Mouse (Mus musculus) stomach, postnatal 0 days (tissue): ENCODE data around the gene Hmmr. TPM values are rescaled to one million over a fixed set of nuclear protein-coding genes. Genes with fewer than 3 reads are reported as not detected.

Experiments
- ATAC-seq: fragments of 200-750 bp; cut with Nextera tagmentation; 2 replicates; pipeline ENCODE4 v1.8.0; 2017; ENCODE audit not compliant: low FRiP score, low TSS enrichment
- DNase-seq: peaks from one replicate; pipeline ENCODE4 v3.0.0-alpha.2; 2016; ENCODE audit warnings: low spot score
- H3K27ac ChIP-seq: fragments of 300-500 bp; sonication (generic); replicated peaks from 2 replicates; pipeline ENCODE4 v1.5.1; 2014; ENCODE audit warnings: mild to moderate bottlenecking, control low read depth
- H3K27me3 ChIP-seq: fragments of 300-500 bp; sonication (generic); 2 replicates; pipeline ENCODE4 v1.6.1; 2014; ENCODE audit warnings: low read length; ENCODE audit not compliant: control insufficient read depth, insufficient read depth
- H3K36me3 ChIP-seq: fragments of 300-500 bp; sonication (generic); 2 replicates; pipeline ENCODE4 v1.6.1; 2014; ENCODE audit warnings: low read length, mixed read lengths; ENCODE audit not compliant: control insufficient read depth, insufficient read depth
- H3K4me1 ChIP-seq: fragments of 300-500 bp; sonication (generic); replicated peaks from 2 replicates; pipeline ENCODE4 v1.6.1; 2014; ENCODE audit warnings: antibody characterized with exemption; ENCODE audit not compliant: control insufficient read depth, insufficient read depth
- H3K4me2 ChIP-seq: fragments of 300-500 bp; sonication (generic); replicated peaks from 2 replicates; pipeline ENCODE4 v1.6.1; 2014; ENCODE audit warnings: low read depth, mild to moderate bottlenecking, control low read depth, moderate library complexity
- H3K4me3 ChIP-seq: fragments of 300-500 bp; sonication (generic); 2 replicates; pipeline ENCODE4 v1.5.1; 2014; ENCODE audit warnings: low read depth, low read length, control low read depth
- H3K9ac ChIP-seq: fragments of 300-500 bp; sonication (generic); 2 replicates; pipeline ENCODE4 v1.6.1; 2014; ENCODE audit warnings: mild to moderate bottlenecking, low read length, control low read depth, mixed read lengths
- H3K9me3 ChIP-seq: fragments of 300-500 bp; sonication (generic); 2 replicates; pipeline ENCODE4 v1.6.1; 2016; ENCODE audit warnings: low read length; ENCODE audit not compliant: control insufficient read depth
- CTCF ChIP-seq: IDR thresholded peaks from 2 replicates; pipeline ENCODE4 v1.5.1; 2016; ENCODE audit warnings: antibody characterized with exemption, low read depth, mild to moderate bottlenecking, moderate library complexity
- EP300 ChIP-seq: optimal IDR thresholded peaks from 2 replicates; pipeline ENCODE3; 2016; ENCODE audit warnings: antibody characterized with exemption
- WGBS: fragments of 180-500 bp; shearing (Covaris S2); extraction: QIAGEN DNeasy Blood & Tissue Kit; methylation state at CpG from one replicate; pipeline ENCODE4 v1.1.7; 2014; 5-methylcytosine and 5-hydroxymethylcytosine counted together
- polyA plus RNA-seq: library from polyadenylated mRNA; unstranded; fragments of >200 nt; fragmentation: Nextera tagmentation; extraction: Ambion mirVana; gene quantifications from 2 replicates; pipeline ENCODE4 v1.2.1, GENCODE M21; 2015

Hmmr gene
- polyA plus RNA-seq, 1 experiment from 2014 or later, result 11.5 TPM

DNA sequence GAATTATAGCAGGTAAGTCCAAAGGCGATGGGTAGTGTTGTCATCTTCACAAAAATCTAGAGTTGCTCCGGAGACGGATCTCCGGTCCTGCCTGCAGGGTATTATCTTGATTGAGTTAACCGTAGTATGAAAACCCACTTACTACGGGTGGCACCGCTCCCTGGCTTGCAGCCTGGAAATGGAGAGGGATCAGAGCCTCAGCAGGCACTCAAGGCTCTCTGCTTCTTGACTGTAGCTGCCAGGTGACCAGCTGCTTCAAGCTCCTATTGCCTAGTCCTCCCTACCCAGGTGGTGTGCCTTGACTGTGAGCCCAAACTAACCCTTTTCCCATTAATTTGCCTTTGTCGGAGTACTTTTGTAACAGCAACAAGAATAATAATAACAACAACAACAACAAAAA is 26.7 kb upstream of the Hmmr start:
- no peak for TF ChIP-seq CTCF
- no peak for TF ChIP-seq EP300
- Histone ChIP-seq H3K9me3 (no peaks in the 10 kb centered on the region), H3K27ac (no peak overlapping the region), H3K36me3 (no peaks in the 10 kb centered on the region), H3K4me1 (no peaks in the 10 kb centered on the region), H3K27me3 (no peaks in the 10 kb centered on the region), H3K4me2 (no peak overlapping the region), H3K9ac (no peak overlapping the region), H3K4me3 (no peak overlapping the region)
- WGBS, result 78% methylated on average over 8 of the region's 8 CpGs
- ATAC-seq (no peak), DNase-seq (no peak)

DNA sequence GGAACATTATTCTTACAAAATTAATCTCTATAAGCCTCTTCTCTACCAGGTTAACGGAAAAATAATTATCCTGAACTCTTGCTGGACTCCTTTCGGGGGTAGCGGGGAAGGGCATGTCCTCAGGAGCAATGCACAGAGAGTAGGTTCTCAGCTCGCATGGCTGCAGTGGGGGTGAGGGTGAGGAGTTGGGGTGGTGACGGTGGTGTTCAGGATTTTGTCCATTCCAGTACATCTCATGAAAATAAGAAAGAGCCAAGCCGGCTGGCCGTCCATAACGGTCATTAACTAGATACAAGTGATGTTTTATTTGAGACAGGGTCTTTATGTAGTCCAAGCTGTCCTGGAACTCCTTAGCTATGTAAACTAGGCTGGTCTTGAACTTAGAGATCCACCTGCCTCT is 22.7 kb upstream of the Hmmr start:
- Histone ChIP-seq H3K27ac (no peak overlapping the region), H3K9ac (no peak overlapping the region), H3K9me3 (no peaks in the 10 kb centered on the region), H3K27me3 (no peaks in the 10 kb centered on the region), H3K36me3 (no peaks in the 10 kb centered on the region), H3K4me1 (no peaks in the 10 kb centered on the region), H3K4me2 (no peak overlapping the region), H3K4me3 (no peak overlapping the region)
- 85% methylated on average over 8 of the region's 8 CpGs for WGBS
- ATAC-seq, result no peak
- DNase-seq, result no peak
- TF ChIP-seq CTCF (no peak), EP300 (no peak)

DNA sequence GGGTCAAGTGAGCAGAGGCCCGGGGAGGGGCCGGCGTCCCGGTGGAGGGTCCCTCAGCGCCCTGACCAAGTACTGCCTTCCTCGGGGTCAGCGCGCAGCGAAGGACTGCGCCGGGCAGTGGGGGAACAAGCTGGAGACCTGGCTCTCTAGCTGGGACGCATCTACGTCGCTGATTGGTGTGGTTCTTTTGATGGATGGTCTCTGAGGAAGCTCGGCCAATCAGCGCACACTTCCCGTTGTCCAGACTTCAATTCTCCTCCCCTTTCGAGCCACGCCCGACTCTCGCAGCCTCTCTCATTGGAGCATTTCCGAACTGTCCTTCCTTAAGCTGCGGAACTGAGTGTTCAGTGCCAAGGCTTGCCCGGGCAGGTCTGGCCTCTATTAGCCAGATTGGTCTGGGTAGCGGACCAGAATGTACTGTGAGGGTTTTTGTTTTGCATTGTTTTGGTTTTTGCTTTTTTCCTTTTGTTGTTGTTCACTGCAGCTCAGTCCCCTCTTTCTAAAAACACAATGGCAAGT is 21.9 kb upstream of the Hmmr start, which contains the start of gene Ccng1:
TSS of gene Ccng1 (minus strand) at position 203 of the 519 bp plus-strand sequence.
- ATAC-seq (peak; percentile 100), DNase-seq (peak; percentile 94)
- Histone ChIP-seq H3K27ac (peak within 1 kb of the TSS; percentile 89), H3K4me3 (peak within 1 kb of the TSS; percentile 85), H3K4me2 (peak within 1 kb of the TSS; percentile 85), H3K9me3 (no peaks in the 10 kb centered on the region), H3K4me1 (no peaks in the 10 kb centered on the region), H3K36me3 (no peaks in the 10 kb centered on the region), H3K9ac (peak within 1 kb of the TSS; percentile 88), H3K27me3 (no peaks in the 10 kb centered on the region)
- TF ChIP-seq CTCF, result no peak
- TF ChIP-seq EP300, result no peak
- WGBS, result under 1% methylated on average over 25 of the region's 25 CpGs

DNA sequence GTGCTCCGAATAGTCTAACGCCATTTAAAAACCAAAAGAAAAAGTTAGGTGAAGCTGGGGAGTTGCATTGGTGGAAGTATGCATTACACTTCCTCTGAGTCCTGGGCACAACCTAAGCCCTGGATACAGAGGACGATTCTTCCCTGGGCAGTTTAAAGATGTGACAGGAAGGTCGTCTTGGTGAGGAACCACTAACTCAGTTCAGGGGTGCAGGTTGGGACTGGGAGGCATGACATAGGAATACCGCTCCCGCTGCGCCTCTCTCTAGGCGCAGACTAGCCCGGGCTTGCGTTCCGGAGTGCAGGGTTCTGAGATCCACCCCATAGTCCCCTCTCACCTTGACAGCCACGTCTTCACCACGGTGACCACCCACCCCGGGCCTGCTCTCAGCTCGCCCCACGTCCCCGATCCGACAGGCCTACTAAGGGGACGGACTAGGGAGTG is 21.5 kb upstream of the Hmmr start:
- no peaks in the 10 kb centered on the region for H3K4me1 ChIP-seq
- H3K27ac ChIP-seq, result peak overlapping the region; percentile 89
- ATAC-seq (peak; percentile 73), DNase-seq (no peak)
- WGBS, result under 1% methylated on average over 19 of the region's 19 CpGs
- no peaks in the 10 kb centered on the region for H3K27me3 ChIP-seq
- H3K9me3 ChIP-seq, result no peaks in the 10 kb centered on the region
- peak overlapping the region; percentile 85 for H3K4me2 ChIP-seq
- no peak for TF ChIP-seq EP300
- no peak for TF ChIP-seq CTCF
- H3K36me3 ChIP-seq, result 0 out of 2 replicates have a peak, but pooled peaks cover 2% of the 10 kb centered on the region
- peak overlapping the region; percentile 85 for H3K4me3 ChIP-seq
- H3K9ac ChIP-seq, result peak overlapping the region; percentile 88

DNA sequence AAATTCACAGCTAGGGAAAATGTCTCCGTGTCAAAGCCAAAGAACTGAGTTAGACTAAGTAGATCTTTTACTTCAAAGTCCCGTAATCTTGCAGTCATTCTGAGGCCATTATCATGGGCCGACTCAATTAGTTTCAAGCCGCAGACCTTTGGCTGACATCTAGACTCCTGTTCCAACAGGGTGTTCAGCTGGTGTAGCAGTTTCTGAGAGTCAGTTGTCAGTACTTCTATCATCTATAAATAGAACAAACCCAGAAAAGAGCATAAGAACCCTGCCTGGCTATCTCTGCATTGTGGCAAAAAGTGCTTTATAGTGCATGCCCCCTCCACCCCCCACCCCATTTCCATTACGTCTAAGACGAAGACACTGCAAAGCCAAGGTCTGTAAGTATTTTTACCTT is 20.6 kb upstream of the Hmmr start:
- no peaks in the 10 kb centered on the region for H3K4me1 ChIP-seq
- no peaks in the 10 kb centered on the region for H3K27me3 ChIP-seq
- WGBS, result 47% methylated on average over 6 of the region's 6 CpGs
- no peak overlapping the region for H3K27ac ChIP-seq
- H3K4me3 ChIP-seq, result no peak overlapping the region; the same call in 1 of the 2 replicates
- TF ChIP-seq EP300 (no peak), CTCF (no peak)
- peak overlapping the region; percentile 85 for H3K4me2 ChIP-seq
- no peak overlapping the region for H3K9ac ChIP-seq
- 0 out of 2 replicates have a peak, but pooled peaks cover 3% of the 10 kb centered on the region for H3K36me3 ChIP-seq
- ATAC-seq (no peak), DNase-seq (no peak)
- no peaks in the 10 kb centered on the region for H3K9me3 ChIP-seq

DNA sequence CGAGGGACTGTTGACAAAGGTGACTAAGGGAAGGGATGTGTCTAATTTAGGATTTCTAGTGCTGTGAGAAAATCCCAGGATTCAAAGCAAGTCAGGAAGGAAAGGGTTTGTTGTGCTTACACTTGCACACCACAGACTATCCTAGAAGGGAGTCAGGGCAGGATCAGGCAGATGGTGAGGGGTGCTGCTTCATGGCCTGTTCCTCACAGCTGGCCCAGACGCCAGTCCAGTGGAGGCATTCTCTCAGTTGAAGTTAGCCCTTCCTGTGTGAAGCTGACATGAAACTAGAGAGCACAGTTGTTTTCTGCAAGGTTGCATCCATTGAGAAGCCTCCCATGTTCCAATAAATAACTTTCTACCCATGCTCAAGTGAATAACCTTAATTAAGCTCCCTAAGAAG is 14.5 kb upstream of the Hmmr start:
- ATAC-seq (no peak), DNase-seq (no peak)
- 51% methylated on average over 2 of the region's 2 CpGs for WGBS
- no peak overlapping the region for H3K4me3 ChIP-seq
- no peaks in the 10 kb centered on the region for H3K27me3 ChIP-seq
- H3K36me3 ChIP-seq, result 0 out of 2 replicates have a peak, but pooled peaks cover 3% of the 10 kb centered on the region
- TF ChIP-seq EP300, result no peak
- no peak for TF ChIP-seq CTCF
- no peak overlapping the region for H3K9ac ChIP-seq
- no peaks in the 10 kb centered on the region for H3K4me1 ChIP-seq
- H3K9me3 ChIP-seq, result no peaks in the 10 kb centered on the region
- H3K4me2 ChIP-seq, result no peak overlapping the region
- H3K27ac ChIP-seq, result no peak overlapping the region
